Mouse (Mus musculus) heart, adult 2 months (tissue): ENCODE results near the gene Rnf135.

Experiments
- CTCF ChIP-seq: fragments of 200-600 bp; IDR thresholded peaks from 2 replicates; pipeline ENCODE4 v1.8.1; 2022; ENCODE audit warnings: antibody characterized with exemption, mild to moderate bottlenecking, moderate library complexity
- POLR2A ChIP-seq: fragments of 200-500 bp; IDR thresholded peaks from 2 replicates; pipeline ENCODE4 v1.6.1; 2011; ENCODE audit warnings: mild to moderate bottlenecking, low read depth, low read length, control low read depth; ENCODE audit not compliant: insufficient read depth

DNA sequence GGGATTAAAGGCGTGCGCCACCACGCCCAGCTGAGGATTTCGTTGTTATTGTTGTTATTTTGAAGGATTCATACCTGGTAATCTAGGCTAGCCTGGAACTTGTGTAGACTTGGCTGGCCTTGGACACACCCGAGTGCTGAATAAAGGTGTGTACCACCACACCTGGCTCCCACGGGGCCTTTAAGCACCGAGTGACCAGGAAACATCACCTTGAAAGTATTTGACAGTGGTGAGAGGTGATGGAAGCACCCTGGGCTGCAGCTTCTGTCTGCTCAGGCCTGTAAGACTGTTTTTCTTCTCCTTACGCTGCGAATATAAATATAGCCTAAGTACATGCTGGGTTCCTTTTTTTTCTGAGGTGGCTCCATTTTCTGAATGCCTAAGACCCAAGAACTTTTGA, 15.5 kb upstream of the Rnf135 start:
- no peak for TF ChIP-seq CTCF
- no peak for TF ChIP-seq POLR2A
